Mouse (Mus musculus) MEL-GATA-1-ER (cell line): ENCODE measurements at regions not wholly inside any gene's neighbourhood (a gene's known extent, or its start where the extent isn't known, plus 50 kb on each side); places are given as distances from the start of the nearest gene placed in this dataset.

ENCODE experiments used
- DNase-seq: peaks from one replicate; pipeline ENCODE4 v3.0.0-alpha.2; 2012; ENCODE audit warnings: low read depth; ENCODE audit errors: extremely low read depth

DNA sequence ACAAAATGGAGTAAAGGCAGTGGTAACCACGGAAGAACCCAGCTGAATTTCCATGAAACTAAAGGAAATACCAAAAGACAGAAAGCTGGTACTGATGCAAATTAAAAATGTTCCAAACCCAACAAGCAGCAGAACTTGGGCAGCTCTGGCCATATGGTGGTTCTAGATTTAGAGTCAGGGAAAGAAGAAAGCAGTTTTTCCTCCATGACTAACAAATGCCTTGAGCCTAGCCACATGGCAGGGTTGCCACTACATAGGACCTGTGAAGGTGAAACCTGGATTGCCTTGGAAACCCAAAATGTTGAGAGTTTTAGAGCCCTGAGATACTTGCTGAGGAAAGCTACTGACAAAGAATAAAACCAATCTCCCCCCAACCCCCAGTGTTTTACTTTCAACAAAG lies 701.5 kb upstream of the Foxg1 start:
- DNase-seq = no peak

DNA sequence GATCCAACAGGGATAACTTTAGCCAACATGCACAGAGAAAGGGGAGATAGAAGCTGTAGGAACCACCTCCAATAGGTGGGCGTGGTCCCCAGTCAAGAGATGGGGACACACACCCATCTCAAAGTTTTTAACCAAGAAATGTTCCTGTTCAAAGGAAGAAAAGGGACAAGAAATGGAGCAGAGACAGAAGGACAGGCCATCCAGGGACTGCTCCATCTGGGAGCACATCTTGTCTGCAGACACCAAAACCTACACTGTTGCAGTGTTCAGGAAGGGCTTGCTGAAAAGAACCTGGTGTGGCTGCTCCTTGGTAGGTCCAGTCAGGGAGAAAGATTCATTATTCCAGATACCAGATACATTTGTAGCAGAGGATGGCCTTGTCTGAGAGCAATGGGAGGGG lies 676.5 kb upstream of the Foxg1 start:
- no peak for DNase-seq

DNA sequence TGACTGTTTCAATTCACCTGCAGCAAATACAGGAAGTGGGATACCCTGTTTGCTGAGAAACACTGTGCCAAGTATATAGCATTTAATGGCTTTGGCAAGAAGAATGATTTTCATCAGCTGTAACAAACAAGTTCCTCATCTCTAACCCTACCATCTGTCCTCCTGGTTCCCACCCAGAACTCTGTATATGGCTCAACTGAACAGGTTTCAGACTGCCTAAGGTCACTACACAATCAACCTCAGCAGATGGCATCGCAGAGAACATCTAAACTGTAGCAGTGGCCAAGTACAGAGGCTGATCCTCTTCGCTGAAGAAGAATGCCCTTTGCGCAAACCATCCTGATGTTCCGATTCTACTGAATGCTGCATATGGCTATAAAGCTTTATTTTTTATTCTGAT lies 668.8 kb upstream of the Foxg1 start:
- no peak for DNase-seq

DNA sequence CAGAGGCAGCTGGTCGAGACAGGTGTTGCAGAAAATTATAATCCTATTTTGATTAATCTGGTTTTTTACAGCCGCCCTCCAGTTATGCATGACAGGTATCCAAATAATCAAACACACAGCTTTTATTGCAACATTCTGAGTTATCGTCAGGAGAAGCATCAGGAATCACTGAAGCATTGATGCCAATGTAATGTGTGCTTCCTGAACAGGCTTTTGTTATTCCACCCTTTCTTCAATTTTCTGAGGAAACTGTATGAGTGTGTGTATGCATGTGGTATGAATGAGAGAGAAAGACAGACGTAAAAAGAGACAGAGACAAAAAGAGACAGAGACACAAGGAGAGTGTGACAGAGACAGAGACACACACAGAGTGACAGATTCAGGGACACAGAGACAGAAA lies 652.6 kb upstream of the Foxg1 start:
- DNase-seq = no peak

DNA sequence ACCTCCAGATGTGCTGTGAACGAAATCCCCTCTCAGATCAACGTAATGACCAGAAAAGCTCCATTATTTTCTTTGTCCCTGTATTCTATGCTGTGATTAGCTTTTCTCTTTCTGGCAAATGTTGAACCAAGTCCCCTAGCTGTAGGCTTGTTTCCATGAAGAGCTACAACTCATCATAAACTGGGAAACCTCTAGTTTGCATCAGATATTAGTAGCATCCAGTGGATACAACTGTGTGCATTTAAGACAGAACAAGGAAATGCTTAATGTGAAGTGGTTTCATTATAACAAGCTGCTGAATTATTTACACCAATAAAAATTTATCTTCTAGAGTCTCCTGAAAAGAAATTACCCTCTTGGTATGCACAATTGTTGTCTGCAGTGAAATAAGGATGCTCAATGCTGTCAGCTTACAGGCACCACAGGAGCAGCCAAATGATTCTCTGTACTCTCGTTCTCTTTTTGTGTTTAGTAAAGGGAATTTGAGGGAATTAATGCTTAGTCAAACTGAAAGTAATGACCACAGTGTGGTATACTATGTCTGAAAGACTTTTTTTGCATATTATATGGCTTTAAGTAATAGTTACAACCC lies 623.6 kb upstream of the Foxg1 start:
- no peak for DNase-seq
